Mouse (Mus musculus) midbrain, embryonic 11.5 days (tissue): ENCODE results near the gene Nlrp3. TPM values are rescaled to one million over a fixed set of nuclear protein-coding genes. Genes with fewer than 3 reads are reported as not detected.

Source experiments
- ATAC-seq: fragments of 200-750 bp; cut with Nextera tagmentation; 2 replicates; pipeline ENCODE4 v1.8.0; 2017; ENCODE audit warnings: moderate TSS enrichment, moderate library complexity; ENCODE audit not compliant: low FRiP score
- DNase-seq: peaks from one replicate; pipeline ENCODE4 v3.0.0; 2015; ENCODE audit warnings: low spot score; ENCODE audit errors: missing footprints
- H3K27ac ChIP-seq: fragments of 300-500 bp; sonication (generic); 2 replicates; pipeline ENCODE4 v1.5.1; 2014; ENCODE audit warnings: low read depth, low read length
- H3K27me3 ChIP-seq: fragments of 300-500 bp; sonication (generic); 2 replicates; pipeline ENCODE4 v1.6.1; 2014; ENCODE audit warnings: mild to moderate bottlenecking, low read length, moderate library complexity, mixed read lengths; ENCODE audit not compliant: control insufficient read depth, insufficient read depth
- H3K36me3 ChIP-seq: fragments of 300-500 bp; sonication (generic); 2 replicates; pipeline ENCODE4 v1.6.1; 2014; ENCODE audit warnings: mild to moderate bottlenecking, low read length, moderate library complexity, mixed read lengths; ENCODE audit not compliant: control insufficient read depth, insufficient read depth
- H3K4me1 ChIP-seq: fragments of 300-500 bp; sonication (generic); 2 replicates; pipeline ENCODE4 v1.6.1; 2014; ENCODE audit warnings: low read length; ENCODE audit not compliant: control insufficient read depth, insufficient read depth
- H3K4me2 ChIP-seq: fragments of 300-500 bp; sonication (generic); 2 replicates; pipeline ENCODE4 v1.6.1; 2014; ENCODE audit warnings: mild to moderate bottlenecking, moderate library complexity
- H3K4me3 ChIP-seq: fragments of 300-500 bp; sonication (generic); 2 replicates; pipeline ENCODE4 v1.5.1; 2014; ENCODE audit warnings: low read depth, low read length
- H3K9ac ChIP-seq: fragments of 300-500 bp; sonication (generic); 2 replicates; pipeline ENCODE4 v1.6.1; 2014; ENCODE audit warnings: low read length
- H3K9me3 ChIP-seq: fragments of 300-500 bp; sonication (generic); 2 replicates; pipeline ENCODE4 v1.6.1; 2016; ENCODE audit warnings: low read length; ENCODE audit not compliant: control insufficient read depth
- WGBS: fragments of 180-500 bp; shearing (Covaris S2); extraction: QIAGEN DNeasy Blood & Tissue Kit; methylation state at CpG from one replicate; pipeline ENCODE4 v1.1.7; 2014; 5-methylcytosine and 5-hydroxymethylcytosine counted together
- polyA plus RNA-seq: library from polyadenylated mRNA; unstranded; fragments of >200 nt; fragmentation: Nextera tagmentation; extraction: Ambion mirVana; gene quantifications from 2 replicates; pipeline ENCODE4 v1.2.1, GENCODE M21; 2014

Nlrp3 gene
- not detected in 2 replicates for polyA plus RNA-seq

DNA sequence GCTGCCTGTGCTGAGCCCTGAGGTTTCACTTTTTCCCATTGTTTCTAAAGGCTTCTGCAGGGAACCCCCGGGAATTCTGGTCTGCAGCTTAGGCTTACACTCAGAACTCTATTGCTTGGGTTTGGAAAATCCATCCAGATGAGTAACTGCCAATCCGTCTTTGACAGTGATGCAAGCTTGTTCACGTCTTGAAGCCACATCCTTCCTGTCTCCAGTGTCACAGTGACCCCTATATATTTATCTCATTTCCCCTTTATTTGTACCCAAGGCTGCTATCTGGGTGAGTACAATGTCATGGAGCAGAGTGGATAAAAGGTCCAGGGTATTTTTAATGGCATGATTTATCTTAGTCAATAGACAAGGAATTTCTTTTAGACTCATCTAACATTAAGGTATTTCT lies at the start of gene Nlrp3:
Gene Nlrp3, plus strand, starts transcription at position 245 of the 400 bp plus-strand sequence.
- Histone ChIP-seq H3K9ac (no peak within 1 kb of the TSS), H3K27me3 (no peaks in the 10 kb centered on the region), H3K27ac (no peak within 1 kb of the TSS), H3K9me3 (no peaks in the 10 kb centered on the region), H3K4me1 (no peaks in the 10 kb centered on the region), H3K4me2 (no peak within 1 kb of the TSS), H3K36me3 (no peaks in the 10 kb centered on the region), H3K4me3 (no peak within 1 kb of the TSS)
- 47% methylated on average over 3 of the region's 3 CpGs for WGBS
- DNase-seq, result no peak
- ATAC-seq, result no peak

DNA sequence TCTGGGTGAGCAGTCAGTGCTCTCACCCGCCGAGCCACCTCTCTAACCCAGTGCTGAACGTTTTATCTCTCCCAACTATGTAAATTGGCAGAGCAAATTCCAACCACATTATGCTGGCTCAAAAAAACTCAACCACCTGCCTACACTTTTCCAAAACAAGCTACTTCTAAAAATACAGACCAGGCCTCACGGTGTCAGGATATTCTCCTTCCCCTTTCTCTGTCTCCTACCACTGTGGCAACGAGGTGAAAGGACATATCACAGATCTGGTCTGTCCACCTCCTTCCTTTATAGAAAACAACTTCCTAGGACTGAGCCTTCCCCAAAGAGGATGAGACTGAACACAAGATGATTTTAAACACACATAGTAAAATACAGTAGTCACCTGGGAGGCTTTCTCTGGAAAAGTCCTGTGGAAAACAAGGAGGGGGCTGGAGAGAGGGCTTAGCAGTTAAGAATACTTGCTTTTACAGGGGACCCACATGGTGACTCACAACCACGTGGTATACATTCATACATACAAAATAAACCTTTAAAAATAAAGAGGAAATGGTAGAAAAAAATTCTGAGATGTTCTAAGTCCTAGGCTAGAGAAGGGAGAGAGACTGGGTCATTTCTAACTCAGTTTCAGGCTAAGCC lies 44.6 kb upstream of the Nlrp3 start:
- peaks cover 47% of the 10 kb centered on the region for H3K36me3 ChIP-seq
- WGBS, result 83% methylated on average over 6 of the region's 6 CpGs

GRCm38 (mm10) chr11:59497747-59498146 lies 43.6 kb upstream of the Nlrp3 start:
- ATAC-seq (no peak), DNase-seq (no peak)
- Histone ChIP-seq H3K27ac (no peak overlapping the region), H3K9ac (no peak overlapping the region), H3K4me3 (no peak overlapping the region), H3K9me3 (no peaks in the 10 kb centered on the region), H3K27me3 (no peaks in the 10 kb centered on the region), H3K4me1 (no peaks in the 10 kb centered on the region), H3K36me3 (peaks cover 49% of the 10 kb centered on the region), H3K4me2 (no peak overlapping the region)
- 90% methylated on average over 7 of the region's 7 CpGs for WGBS

More for the DNA sequence above, 44.6 kb upstream of the Nlrp3 start:
- H3K4me1 ChIP-seq, result no peaks in the 10 kb centered on the region
- H3K27me3 ChIP-seq, result no peaks in the 10 kb centered on the region
- ATAC-seq (no peak), DNase-seq (no peak)
- H3K4me2 ChIP-seq, result no peak overlapping the region
- no peak overlapping the region for H3K9ac ChIP-seq
- no peak overlapping the region for H3K4me3 ChIP-seq
- H3K9me3 ChIP-seq, result no peaks in the 10 kb centered on the region
- no peak overlapping the region for H3K27ac ChIP-seq

GRCm38 (mm10) chr11:59501978-59502700 lies 39.2 kb upstream of the Nlrp3 start:
- no peak for ATAC-seq
- no peak for DNase-seq
- 86% methylated on average over 5 of the region's 5 CpGs for WGBS
- peaks cover 41% of the 10 kb centered on the region for H3K36me3 ChIP-seq
- no peak overlapping the region for H3K27ac ChIP-seq
- no peaks in the 10 kb centered on the region for H3K9me3 ChIP-seq
- H3K4me2 ChIP-seq, result no peak overlapping the region
- H3K4me1 ChIP-seq, result peaks cover 10% of the 10 kb centered on the region
- no peak overlapping the region for H3K4me3 ChIP-seq
- no peaks in the 10 kb centered on the region for H3K27me3 ChIP-seq
- H3K9ac ChIP-seq, result no peak overlapping the region

DNA sequence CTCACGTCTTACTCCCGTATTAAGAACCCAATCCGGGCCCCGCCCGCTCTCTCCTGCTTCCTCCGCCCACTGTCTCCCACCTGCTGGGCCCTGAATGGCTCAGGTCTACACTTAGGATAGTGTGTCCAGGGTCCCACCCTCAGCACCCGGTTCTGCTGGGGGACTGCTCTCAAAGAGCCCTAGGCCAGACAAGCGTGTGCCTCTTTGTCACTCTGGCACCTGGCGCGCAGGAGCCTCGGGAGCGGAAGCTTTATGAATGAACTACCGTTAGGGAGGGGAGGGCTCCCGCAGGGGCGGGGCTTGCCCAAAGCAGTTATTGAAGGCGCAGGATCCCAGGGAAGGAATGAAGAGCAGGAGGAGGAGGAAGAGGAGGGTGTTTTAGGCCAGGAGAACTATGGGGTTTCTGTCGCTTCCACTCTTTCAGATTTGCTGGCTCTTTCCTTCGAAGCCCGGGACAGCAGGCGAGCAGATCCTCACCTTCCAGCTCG lies 36.0 kb upstream of the Nlrp3 start:
- no peaks in the 10 kb centered on the region for H3K27me3 ChIP-seq

GRCm38 (mm10) chr11:59505839-59506712 lies 35.3 kb upstream of the Nlrp3 start:
- Histone ChIP-seq H3K4me2 (peak overlapping the region; percentile 95), H3K36me3 (peaks cover 20% of the 10 kb centered on the region), H3K4me3 (peak overlapping the region; percentile 75), H3K4me1 (peaks cover 16% of the 10 kb centered on the region), H3K27ac (peak overlapping the region; percentile 82), H3K9me3 (no peaks in the 10 kb centered on the region), H3K27me3 (no peaks in the 10 kb centered on the region), H3K9ac (peak overlapping the region; percentile 92)
- DNase-seq (peak; percentile 99), ATAC-seq (peak; percentile 93)
- WGBS, result 0% methylated on average over 65 of the region's 71 CpGs

More for the DNA sequence above, 36.0 kb upstream of the Nlrp3 start:
- peak; percentile 95 for DNase-seq
- no peaks in the 10 kb centered on the region for H3K9me3 ChIP-seq
- ATAC-seq, result peak; percentile 56
- WGBS, result under 1% methylated on average over 21 of the region's 21 CpGs
- H3K36me3 ChIP-seq, result peaks cover 22% of the 10 kb centered on the region
- H3K4me1 ChIP-seq, result peaks cover 16% of the 10 kb centered on the region
- H3K4me2 ChIP-seq, result peak overlapping the region; percentile 95
- peak overlapping the region; percentile 75 for H3K4me3 ChIP-seq
- H3K9ac ChIP-seq, result peak overlapping the region; percentile 92
- H3K27ac ChIP-seq, result peak overlapping the region; percentile 82

- Histone ChIP-seq H3K4me3 (peak overlapping the region; percentile 75), H3K4me2 (peak overlapping the region; percentile 95), H3K27ac (peak overlapping the region; percentile 82), H3K27me3 (no peaks in the 10 kb centered on the region), H3K9ac (peak overlapping the region; percentile 92), H3K9me3 (no peaks in the 10 kb centered on the region), H3K4me1 (peaks cover 16% of the 10 kb centered on the region), H3K36me3 (peaks cover 18% of the 10 kb centered on the region)
- DNase-seq (no peak), ATAC-seq (peak; percentile 16)
- WGBS, result under 1% methylated on average over 14 of the region's 14 CpGs
Measured at GRCm38 (mm10) chr11:59506713-59507074, 34.7 kb upstream of the Nlrp3 start.

- DNase-seq (no peak), ATAC-seq (no peak)
- Histone ChIP-seq H3K36me3 (no peaks in the 10 kb centered on the region), H3K27ac (no peak overlapping the region), H3K9ac (no peak overlapping the region), H3K4me1 (peaks cover 10% of the 10 kb centered on the region), H3K27me3 (no peaks in the 10 kb centered on the region), H3K9me3 (no peaks in the 10 kb centered on the region), H3K4me2 (no peak overlapping the region), H3K4me3 (no peak overlapping the region)
- WGBS, result 69% methylated on average over 1 of the region's 1 CpGs
Measured at GRCm38 (mm10) chr11:59511558-59511957, 29.8 kb upstream of the Nlrp3 start.
